Mouse (Mus musculus) brain, adult 10 weeks (tissue): Measurements from ENCODE around the gene Mrps15. TPM values are rescaled to one million over a fixed set of nuclear protein-coding genes. Genes with fewer than 3 reads are reported as not detected.

Experiments used
- polyA plus RNA-seq: library from polyadenylated mRNA; stranded (reverse); fragments of 350-450 nt; fragmentation: Illumina TruSeq; extraction: RNeasy Lipid Tissue Mini Kit (QIAGEN cat#74804); gene quantifications from one replicate; pipeline ENCODE4 v1.2.3, GENCODE M21; 2015; ENCODE audit warnings: low read depth, low replicate concordance

The Mrps15 gene
- 78.6 TPM for polyA plus RNA-seq

GRCm38 (mm10) chr4:126046851-126047585 is at the start of gene Mrps15:
Gene Mrps15, plus strand, starts transcription at chr4:126046925.

GRCm38 (mm10) chr4:126024303-126024900 is 22.3 kb upstream of the Mrps15 start, which contains the start of gene Csf3r:
Gene Csf3r, plus strand, starts transcription at chr4:126024550.

GRCm38 (mm10) chr4:126058134-126058996 is 11.6 kb downstream of the Mrps15 start, which contains the start of gene Oscp1:
Gene Oscp1, plus strand, starts transcription at chr4:126058565.

GRCm38 (mm10) chr4:126096464-126097111 is 49.9 kb downstream of the Mrps15 start, which contains the start of gene Lsm10:
Gene Lsm10, plus strand, starts transcription at chr4:126096623.

GRCm38 (mm10) chr4:126103590-126104068 is 56.9 kb downstream of the Mrps15 start, which contains the start of gene Stk40:
Gene Stk40, plus strand, starts transcription at chr4:126103957.

Other genes with a start within 250 kb of the Mrps15 start
- gene Csf3r, start 22.4 kb upstream of the Mrps15 start, polyA plus RNA-seq = 4.1 TPM
- gene Oscp1, start 11.6 kb downstream of the Mrps15 start, polyA plus RNA-seq = 53.9 TPM
- gene Lsm10, start 49.7 kb downstream of the Mrps15 start, polyA plus RNA-seq = 19.2 TPM
- gene Stk40, start 57.0 kb downstream of the Mrps15 start, polyA plus RNA-seq = 23.9 TPM
- gene Eva1b, start 100.8 kb downstream of the Mrps15 start, polyA plus RNA-seq = 3.1 TPM
- gene Sh3d21, start 116.6 kb downstream of the Mrps15 start, polyA plus RNA-seq = 0.88 TPM
- 82.6 TPM for gene Thrap3, start 155.8 kb downstream of the Mrps15 start, polyA plus RNA-seq
- gene Map7d1, start 209.4 kb downstream of the Mrps15 start, polyA plus RNA-seq = 148 TPM
- 121 TPM for gene Trappc3, start 215.4 kb downstream of the Mrps15 start, polyA plus RNA-seq
- gene Col8a2, start 239.9 kb downstream of the Mrps15 start, polyA plus RNA-seq = 3.2 TPM